Mouse (Mus musculus) forebrain, embryonic 16.5 days (tissue): Measurements from ENCODE around the gene Mettl9. TPM values are rescaled to one million over a fixed set of nuclear protein-coding genes. Genes with fewer than 3 reads are reported as not detected.
A peak's percentile ranks its signal among the peaks of the same experiment; 100 is the strongest.
"Not testable (repeated sequence)": the region's sequence is repeated elsewhere in the genome, so short reads cannot be mapped to it uniquely, and the experiment has no call there.

Source experiments
- ATAC-seq: fragments of 200-750 bp; cut with Nextera tagmentation; 2 replicates; pipeline ENCODE4 v1.8.0; 2017; ENCODE audit warnings: mild to moderate bottlenecking, moderate library complexity
- H3K27ac ChIP-seq: fragments of 300-500 bp; sonication (generic); 2 replicates; pipeline ENCODE4 v1.5.1; 2014; ENCODE audit warnings: low read length, control low read depth
- H3K27me3 ChIP-seq: fragments of 300-500 bp; sonication (generic); replicated peaks from 2 replicates; pipeline ENCODE4 v1.6.1; 2014; ENCODE audit warnings: low read length; ENCODE audit not compliant: control insufficient read depth, insufficient read depth
- H3K36me3 ChIP-seq: fragments of 300-500 bp; sonication (generic); 2 replicates; pipeline ENCODE4 v1.6.1; 2014; ENCODE audit not compliant: control insufficient read depth, insufficient read depth
- H3K4me1 ChIP-seq: fragments of 300-500 bp; sonication (generic); replicated peaks from 2 replicates; pipeline ENCODE4 v1.6.1; 2014; ENCODE audit warnings: low read length; ENCODE audit not compliant: control insufficient read depth, insufficient read depth
- H3K4me2 ChIP-seq: fragments of 300-500 bp; sonication (generic); 2 replicates; pipeline ENCODE4 v1.6.1; 2014; ENCODE audit warnings: mild to moderate bottlenecking, low read length, control low read depth
- H3K4me3 ChIP-seq: fragments of 300-500 bp; sonication (generic); replicated peaks from 2 replicates; pipeline ENCODE4 v1.5.1; 2014; ENCODE audit warnings: mild to moderate bottlenecking, low read length, control low read depth
- H3K9ac ChIP-seq: fragments of 300-500 bp; sonication (generic); replicated peaks from 2 replicates; pipeline ENCODE4 v1.6.1; 2014; ENCODE audit warnings: low read depth, low read length, control low read depth
- H3K9me3 ChIP-seq: fragments of 300-500 bp; sonication (generic); 2 replicates; pipeline ENCODE4 v1.6.1; 2016; ENCODE audit warnings: low read length; ENCODE audit not compliant: control insufficient read depth
- WGBS: fragments of 180-500 bp; shearing (Covaris S2); extraction: QIAGEN DNeasy Blood & Tissue Kit; methylation state at CpG from one replicate; pipeline ENCODE4 v1.1.7; 2014; 5-methylcytosine and 5-hydroxymethylcytosine counted together
- polyA plus RNA-seq: library from polyadenylated mRNA; unstranded; fragments of >200 nt; fragmentation: Nextera tagmentation; extraction: Ambion mirVana; gene quantifications from 2 replicates; pipeline ENCODE4 v1.2.1, GENCODE M21; 2015

Mettl9 gene
- polyA plus RNA-seq, 1 experiment from 2014 or later, result 207 TPM

- Histone ChIP-seq H3K27ac (no peak overlapping the region), H3K36me3 (no peaks in the 10 kb centered on the region), H3K4me2 (no peak overlapping the region), H3K27me3 (no peaks in the 10 kb centered on the region), H3K9ac (no peak overlapping the region), H3K9me3 (no peaks in the 10 kb centered on the region), H3K4me1 (no peaks in the 10 kb centered on the region), H3K4me3 (no peak overlapping the region)
- 90% methylated on average over 10 of the region's 10 CpGs for WGBS
- no peak for ATAC-seq
These were observed 19.8 kb upstream of the Mettl9 start for GRCm38 (mm10) chr7:121014486-121014885.

GRCm38 (mm10) chr7:121018778-121019177 lies 15.5 kb upstream of the Mettl9 start:
- Histone ChIP-seq H3K27me3 (no peaks in the 10 kb centered on the region), H3K36me3 (no peaks in the 10 kb centered on the region), H3K4me2 (no peak overlapping the region), H3K4me3 (no peak overlapping the region), H3K4me1 (no peaks in the 10 kb centered on the region), H3K9ac (no peak overlapping the region), H3K27ac (no peak overlapping the region), H3K9me3 (no peaks in the 10 kb centered on the region)
- 89% methylated on average over 3 of the region's 3 CpGs for WGBS
- no peak for ATAC-seq

DNA sequence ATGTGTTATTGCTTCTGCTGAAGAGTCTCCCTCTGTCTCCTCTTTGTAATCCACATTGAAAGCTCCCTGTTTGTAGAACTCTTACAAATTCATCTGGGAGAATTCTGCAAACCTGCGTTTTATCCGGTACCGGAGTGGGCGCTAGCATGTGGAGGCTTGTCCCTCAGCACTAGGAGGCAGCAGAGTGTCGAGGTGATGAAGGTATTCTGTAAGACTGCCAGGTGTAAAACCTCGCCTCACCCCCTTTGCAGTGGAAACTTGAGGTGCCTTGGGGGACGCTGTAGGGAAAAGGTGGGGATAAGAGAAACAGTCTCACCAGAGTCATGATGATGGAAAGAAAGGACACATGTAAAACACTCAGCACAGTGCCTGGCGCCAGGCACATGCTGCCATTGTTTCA lies 14.0 kb upstream of the Mettl9 start:
- 37% methylated on average over 8 of the region's 8 CpGs for WGBS
- Histone ChIP-seq H3K27ac (no peak overlapping the region), H3K4me3 (no peak overlapping the region), H3K4me1 (no peaks in the 10 kb centered on the region), H3K9me3 (no peaks in the 10 kb centered on the region), H3K36me3 (no peaks in the 10 kb centered on the region), H3K9ac (no peak overlapping the region), H3K27me3 (no peaks in the 10 kb centered on the region), H3K4me2 (no peak overlapping the region)
- no peak for ATAC-seq

GRCm38 (mm10) chr7:121025221-121026008 lies 8.8 kb upstream of the Mettl9 start:
- ATAC-seq, result no peak
- Histone ChIP-seq H3K27ac (no peak overlapping the region), H3K4me2 (no peak overlapping the region), H3K27me3 (peaks cover 3% of the 10 kb centered on the region), H3K4me1 (no peaks in the 10 kb centered on the region), H3K9me3 (no peaks in the 10 kb centered on the region), H3K36me3 (no peaks in the 10 kb centered on the region), H3K9ac (no peak overlapping the region), H3K4me3 (no peak overlapping the region)
- 76% methylated on average over 6 of the region's 6 CpGs for WGBS

DNA sequence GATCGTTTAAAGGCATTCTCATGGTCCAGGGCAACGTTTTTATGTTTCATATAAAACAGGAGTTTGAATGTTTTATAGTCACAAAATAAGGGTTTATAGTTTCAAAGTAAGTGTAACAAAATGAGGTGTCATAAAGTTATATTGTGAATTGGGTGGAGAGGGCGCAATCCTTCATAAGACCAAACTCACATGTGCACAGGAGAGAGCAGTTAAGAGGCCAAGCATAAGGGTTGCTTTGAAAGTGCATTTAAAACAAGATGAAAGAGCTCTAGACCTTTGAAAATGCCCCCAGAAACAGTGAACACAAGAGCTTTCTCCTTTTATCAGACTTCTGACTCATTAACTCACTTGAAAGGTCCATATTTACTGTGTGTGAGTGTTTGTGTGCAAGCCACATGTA lies 7.9 kb upstream of the Mettl9 start:
- no peaks in the 10 kb centered on the region for H3K4me1 ChIP-seq
- no peak overlapping the region for H3K4me3 ChIP-seq
- peaks cover 3% of the 10 kb centered on the region for H3K27me3 ChIP-seq
- 64% methylated on average over 3 of the region's 3 CpGs for WGBS
- no peak overlapping the region for H3K27ac ChIP-seq
- H3K9ac ChIP-seq, result no peak overlapping the region
- no peaks in the 10 kb centered on the region for H3K36me3 ChIP-seq
- no peak overlapping the region for H3K4me2 ChIP-seq
- no peaks in the 10 kb centered on the region for H3K9me3 ChIP-seq
- no peak for ATAC-seq

- not testable (repeated sequence) for H3K4me1 ChIP-seq, H3K36me3 ChIP-seq, H3K9me3 ChIP-seq, ATAC-seq, H3K4me3 ChIP-seq, H3K27me3 ChIP-seq, H3K27ac ChIP-seq, H3K9ac ChIP-seq, H3K4me2 ChIP-seq
These were observed 4.3 kb upstream of the Mettl9 start for GRCm38 (mm10) chr7:121029947-121030346.

GRCm38 (mm10) chr7:121034701-121035141 lies 476 bp downstream of the Mettl9 start:
- 0% methylated on average over 38 of the region's 63 CpGs for WGBS
- Histone ChIP-seq H3K4me2 (peak overlapping the region; percentile 79), H3K4me3 (peak overlapping the region; percentile 95), H3K27ac (peak overlapping the region; percentile 97), H3K4me1 (peaks cover 20% of the 10 kb centered on the region), H3K9ac (peak overlapping the region; percentile 99), H3K27me3 (peaks cover 4% of the 10 kb centered on the region; the same call in 1 of the 2 replicates), H3K9me3 (no peaks in the 10 kb centered on the region), H3K36me3 (no peaks in the 10 kb centered on the region)
- peak; percentile 77 for ATAC-seq

DNA sequence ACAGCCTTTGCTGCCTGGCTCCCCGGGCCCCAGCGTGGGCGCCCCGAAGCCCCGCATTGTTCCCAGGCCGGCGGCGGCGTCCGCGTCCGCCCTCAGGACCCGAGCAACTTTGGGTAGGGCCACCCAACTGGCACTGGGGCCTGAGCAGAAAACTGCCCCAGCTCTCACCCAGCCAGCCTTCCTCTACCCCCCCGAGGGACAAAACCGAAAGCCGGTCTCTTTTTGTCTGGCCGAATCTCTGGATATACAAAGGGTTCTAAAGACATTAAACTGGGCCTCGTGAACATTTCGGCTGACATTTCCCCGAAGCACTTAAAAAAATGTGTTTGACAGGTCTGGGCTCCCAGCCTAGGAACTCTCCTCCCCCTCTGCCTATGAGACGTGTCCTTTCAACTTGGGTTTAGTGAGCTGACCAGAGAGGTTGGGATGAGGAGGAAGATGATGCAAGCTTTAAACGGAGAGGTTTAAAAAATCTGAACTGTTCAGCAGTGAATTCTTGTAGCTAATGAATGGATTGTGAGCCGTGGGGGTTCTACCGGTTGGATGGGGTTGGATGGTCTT lies 996 bp downstream of the Mettl9 start:
- Histone ChIP-seq H3K4me1 (peaks cover 20% of the 10 kb centered on the region), H3K27ac (peak overlapping the region; percentile 97), H3K4me2 (peak overlapping the region; percentile 79), H3K4me3 (peak overlapping the region; percentile 95), H3K27me3 (peaks cover 4% of the 10 kb centered on the region; the same call in 1 of the 2 replicates), H3K9ac (peak overlapping the region; percentile 99), H3K9me3 (no peaks in the 10 kb centered on the region), H3K36me3 (no peaks in the 10 kb centered on the region)
- under 1% methylated on average over 24 of the region's 24 CpGs for WGBS
- ATAC-seq, result peak; percentile 31

- ATAC-seq, result no peak
- Histone ChIP-seq H3K9ac (no peak overlapping the region), H3K4me2 (no peak overlapping the region), H3K4me1 (peaks cover 16% of the 10 kb centered on the region), H3K27ac (no peak overlapping the region), H3K9me3 (no peaks in the 10 kb centered on the region), H3K4me3 (no peak overlapping the region), H3K27me3 (no peaks in the 10 kb centered on the region), H3K36me3 (no peaks in the 10 kb centered on the region)
- WGBS, result 88% methylated on average over 4 of the region's 4 CpGs
These were observed 6.3 kb downstream of the Mettl9 start for GRCm38 (mm10) chr7:121040595-121040994.
